Mouse (Mus musculus): Measurements from ENCODE around the gene Eif3a. TPM values are rescaled to one million over a fixed set of nuclear protein-coding genes. Genes with fewer than 3 reads are reported as not detected.
A peak's percentile ranks its signal among the peaks of the same experiment; 100 is the strongest.

Gene Eif3a
- polyA plus RNA-seq, 1 experiment from 2014 or later: 200 TPM

- no peak overlapping the region for H3K4me3 ChIP-seq (ENCODE audit: low read depth, low read length)
- H3K9ac ChIP-seq (ENCODE audit: low read length): no peak overlapping the region
- no peaks in the 10 kb centered on the region for H3K36me3 ChIP-seq (ENCODE audit: control insufficient read depth, insufficient read depth, low read length)
- no peaks in the 10 kb centered on the region for H3K9me3 ChIP-seq (ENCODE audit: control insufficient read depth, low read length)
- H3K27me3 ChIP-seq (ENCODE audit: control insufficient read depth, insufficient read depth, low read length): no peaks in the 10 kb centered on the region
- H3K4me1 ChIP-seq (ENCODE audit: control insufficient read depth, insufficient read depth, low read length): peaks cover 3% of the 10 kb centered on the region; the same call in 1 of the 2 replicates
- DNase-seq (ENCODE audit: low spot score) (no peak), ATAC-seq (ENCODE audit: insufficient number of reproducible peaks, low FRiP score, low TSS enrichment, low read depth) (no peak)
- no peak overlapping the region for H3K27ac ChIP-seq (replicated peaks; ENCODE audit: low read depth, low read length)
- H3K4me2 ChIP-seq (ENCODE audit: low read depth, severe bottlenecking): peak overlapping the region; percentile 13; the same call in 1 of the 2 replicates
- 52% methylated on average over 2 of the region's 2 CpGs for WGBS
Observed at GRCm38 (mm10) chr19:60787465-60788150, 2.9 kb downstream of the Eif3a start.

- H3K9me3 ChIP-seq (ENCODE audit: control insufficient read depth, low read length): no peaks in the 10 kb centered on the region
- WGBS: 69% methylated on average over 1 of the region's 1 CpGs
- H3K4me2 ChIP-seq (ENCODE audit: low read depth, severe bottlenecking): no peak overlapping the region
- no peak for ATAC-seq (ENCODE audit: insufficient number of reproducible peaks, low FRiP score, low TSS enrichment, low read depth)
- DNase-seq (ENCODE audit: low spot score): no peak
- peaks cover 3% of the 10 kb centered on the region; the same call in 1 of the 2 replicates for H3K4me1 ChIP-seq (ENCODE audit: control insufficient read depth, insufficient read depth, low read length)
- H3K4me3 ChIP-seq (ENCODE audit: low read depth, low read length): no peak overlapping the region
- no peak overlapping the region for H3K9ac ChIP-seq (ENCODE audit: low read length)
- H3K36me3 ChIP-seq (ENCODE audit: control insufficient read depth, insufficient read depth, low read length): peaks cover 4% of the 10 kb centered on the region; the same call in 1 of the 2 replicates
- no peak overlapping the region for H3K27ac ChIP-seq (replicated peaks; ENCODE audit: low read depth, low read length)
- H3K27me3 ChIP-seq (ENCODE audit: control insufficient read depth, insufficient read depth, low read length): no peaks in the 10 kb centered on the region
Observed at GRCm38 (mm10) chr19:60784712-60785111, 5.7 kb downstream of the Eif3a start.

- Histone ChIP-seq H3K4me3 (ENCODE audit: low read depth, low read length) (no peak overlapping the region), H3K27me3 (ENCODE audit: control insufficient read depth, insufficient read depth, low read length) (no peaks in the 10 kb centered on the region), H3K27ac (replicated peaks; ENCODE audit: low read depth, low read length) (no peak overlapping the region), H3K9me3 (ENCODE audit: control insufficient read depth, low read length) (no peaks in the 10 kb centered on the region), H3K36me3 (ENCODE audit: control insufficient read depth, insufficient read depth, low read length) (peaks cover 5% of the 10 kb centered on the region), H3K9ac (ENCODE audit: low read length) (no peak overlapping the region), H3K4me1 (ENCODE audit: control insufficient read depth, insufficient read depth, low read length) (peaks cover 3% of the 10 kb centered on the region; the same call in 1 of the 2 replicates), H3K4me2 (ENCODE audit: low read depth, severe bottlenecking) (no peak overlapping the region)
- ATAC-seq (ENCODE audit: insufficient number of reproducible peaks, low FRiP score, low TSS enrichment, low read depth) (no peak), DNase-seq (ENCODE audit: low spot score) (no peak)
- WGBS: 94% methylated on average over 3 of the region's 3 CpGs
Observed at GRCm38 (mm10) chr19:60782034-60782433, 8.4 kb downstream of the Eif3a start.

- H3K4me2 ChIP-seq (ENCODE audit: low read depth, severe bottlenecking): no peak overlapping the region
- H3K27ac ChIP-seq (replicated peaks; ENCODE audit: low read depth, low read length): no peak overlapping the region
- 92% methylated on average over 6 of the region's 6 CpGs for WGBS
- H3K4me3 ChIP-seq (ENCODE audit: low read depth, low read length): no peak overlapping the region
- ATAC-seq (ENCODE audit: insufficient number of reproducible peaks, low FRiP score, low TSS enrichment, low read depth) (no peak), DNase-seq (ENCODE audit: low spot score) (no peak)
- no peaks in the 10 kb centered on the region for H3K4me1 ChIP-seq (ENCODE audit: control insufficient read depth, insufficient read depth, low read length)
- H3K27me3 ChIP-seq (ENCODE audit: control insufficient read depth, insufficient read depth, low read length): no peaks in the 10 kb centered on the region
- no peaks in the 10 kb centered on the region for H3K9me3 ChIP-seq (ENCODE audit: control insufficient read depth, low read length)
- no peak overlapping the region for H3K9ac ChIP-seq (ENCODE audit: low read length)
- peaks cover 23% of the 10 kb centered on the region for H3K36me3 ChIP-seq (ENCODE audit: control insufficient read depth, insufficient read depth, low read length)
Observed at GRCm38 (mm10) chr19:60773366-60773765, 17.1 kb downstream of the Eif3a start.

GRCm38 (mm10) chr19:60758896-60759835 is 31.3 kb downstream of the Eif3a start:
- WGBS: 81% methylated on average over 4 of the region's 4 CpGs
- no peak overlapping the region for H3K9ac ChIP-seq (ENCODE audit: low read length)
- no peak overlapping the region for H3K4me3 ChIP-seq (ENCODE audit: low read depth, low read length)
- peaks cover 6% of the 10 kb centered on the region for H3K36me3 ChIP-seq (ENCODE audit: control insufficient read depth, insufficient read depth, low read length)
- ATAC-seq (ENCODE audit: insufficient number of reproducible peaks, low FRiP score, low TSS enrichment, low read depth) (no peak), DNase-seq (ENCODE audit: low spot score) (peak; percentile 24)
- H3K9me3 ChIP-seq (ENCODE audit: control insufficient read depth, low read length): no peaks in the 10 kb centered on the region
- H3K27me3 ChIP-seq (ENCODE audit: control insufficient read depth, insufficient read depth, low read length): 0 out of 2 replicates have a peak, but pooled peaks cover 2% of the 10 kb centered on the region
- H3K4me1 ChIP-seq (ENCODE audit: control insufficient read depth, insufficient read depth, low read length): peaks cover 2% of the 10 kb centered on the region; the same call in 1 of the 2 replicates
- H3K4me2 ChIP-seq (ENCODE audit: low read depth, severe bottlenecking): no peak overlapping the region
- no peak overlapping the region for H3K27ac ChIP-seq (replicated peaks; ENCODE audit: low read depth, low read length)

GRCm38 (mm10) chr19:60757099-60757785 is 33.2 kb downstream of the Eif3a start:
- ATAC-seq (ENCODE audit: insufficient number of reproducible peaks, low FRiP score, low TSS enrichment, low read depth): no peak
- 7% methylated on average over 25 of the region's 25 CpGs for WGBS
- H3K9me3 ChIP-seq (ENCODE audit: control insufficient read depth, low read length): no peaks in the 10 kb centered on the region
- no peak for DNase-seq (ENCODE audit: low spot score)
- H3K4me1 ChIP-seq (ENCODE audit: control insufficient read depth, insufficient read depth, low read length): peaks cover 2% of the 10 kb centered on the region; the same call in 1 of the 2 replicates
- peak overlapping the region; percentile 66 for H3K4me3 ChIP-seq (ENCODE audit: low read depth, low read length)
- no peak overlapping the region for H3K9ac ChIP-seq (ENCODE audit: low read length)
- 0 out of 2 replicates have a peak, but pooled peaks cover 2% of the 10 kb centered on the region for H3K27me3 ChIP-seq (ENCODE audit: control insufficient read depth, insufficient read depth, low read length)
- no peaks in the 10 kb centered on the region for H3K36me3 ChIP-seq (ENCODE audit: control insufficient read depth, insufficient read depth, low read length)
- no peak overlapping the region for H3K27ac ChIP-seq (replicated peaks; ENCODE audit: low read depth, low read length)
- H3K4me2 ChIP-seq (ENCODE audit: low read depth, severe bottlenecking): peak overlapping the region; percentile 96

GRCm38 (mm10) chr19:60756192-60757098 is 34.0 kb downstream of the Eif3a start:
- Histone ChIP-seq H3K4me2 (ENCODE audit: low read depth, severe bottlenecking) (peak overlapping the region; percentile 96), H3K9me3 (ENCODE audit: control insufficient read depth, low read length) (no peaks in the 10 kb centered on the region), H3K36me3 (ENCODE audit: control insufficient read depth, insufficient read depth, low read length) (no peaks in the 10 kb centered on the region), H3K27ac (replicated peaks; ENCODE audit: low read depth, low read length) (no peak overlapping the region), H3K9ac (ENCODE audit: low read length) (peak overlapping the region; percentile 60), H3K4me3 (ENCODE audit: low read depth, low read length) (peak overlapping the region; percentile 66), H3K27me3 (ENCODE audit: control insufficient read depth, insufficient read depth, low read length) (0 out of 2 replicates have a peak, but pooled peaks cover 2% of the 10 kb centered on the region), H3K4me1 (ENCODE audit: control insufficient read depth, insufficient read depth, low read length) (peaks cover 2% of the 10 kb centered on the region; the same call in 1 of the 2 replicates)
- WGBS: under 1% methylated on average over 84 of the region's 115 CpGs
- peak; percentile 79 for ATAC-seq (ENCODE audit: insufficient number of reproducible peaks, low FRiP score, low TSS enrichment, low read depth)
- peak; percentile 67 for DNase-seq (ENCODE audit: low spot score)
